Mouse (Mus musculus) kidney, adult 2 months (tissue): ENCODE measurements around the gene Lrmda.

Experiments
- CTCF ChIP-seq: fragments of 200-500 bp; conservative IDR thresholded peaks from 2 replicates; pipeline ENCODE4 v1.5.1; 2011; ENCODE audit warnings: low read depth, mild to moderate bottlenecking, control low read depth, low read length, moderate library complexity, mixed read lengths; ENCODE audit not compliant: insufficient read depth, insufficient read length
- POLR2A ChIP-seq: fragments of 200-500 bp; IDR thresholded peaks from one replicate; pipeline ENCODE4 v1.6.1; 2011; ENCODE audit warnings: low read depth, low read length, control low read depth

GRCm38 (mm10) chr14:22597508-22597907, 578.0 kb downstream of the Lrmda start:
- TF ChIP-seq POLR2A (no peak), CTCF (no peak)
